Mouse (Mus musculus) adrenal gland, postnatal 10 days (tissue): ENCODE data around the gene Cyp1b1. TPM values are rescaled to one million over a fixed set of nuclear protein-coding genes. Genes with fewer than 3 reads are reported as not detected.

ENCODE experiments used
- total RNA-seq, 2 experiments: library from RNA; stranded (reverse); gene quantifications; 2 replicates each; pipeline ENCODE4 v1.2.3; 2021

Gene Cyp1b1
- total RNA-seq, 2 experiments from 2014 or later, result 21.3 to 27.9 TPM

Other genes starting within 250 kb of the Cyp1b1 start
- gene Rmdn2, start 103.2 kb downstream of the Cyp1b1 start, total RNA-seq, result 100 to 1,000 TPM; 114 to 156 TPM
- 10 to 100 TPM; 49.5 to 83.7 TPM for gene Atl2, start 181.1 kb upstream of the Cyp1b1 start, total RNA-seq